Mouse (Mus musculus) lung, postnatal 14 days (tissue): ENCODE measurements around the gene Denr.

Experiments
- DNase-seq: peaks from one replicate; pipeline ENCODE4 v3.0.0; 2021

Denr gene

GRCm38 (mm10) chr5:123973299-123974178 is 66.6 kb downstream of the Denr start, which contains the start of gene Hip1r:
Gene Hip1r (plus strand): TSS chr5:123973628.
- DNase-seq: peak; percentile 86

GRCm38 (mm10) chr5:123974179-123974485 is 67.2 kb downstream of the Denr start:
- DNase-seq: peak; percentile 32

- peak; percentile 35 for DNase-seq
Observed at GRCm38 (mm10) chr5:123974616-123975111, 67.7 kb downstream of the Denr start.

GRCm38 (mm10) chr5:123975668-123976180 is 68.7 kb downstream of the Denr start:
- peak; percentile 62 for DNase-seq

- DNase-seq: no peak
Observed at GRCm38 (mm10) chr5:123977231-123977630, 70.3 kb downstream of the Denr start.

GRCm38 (mm10) chr5:123978131-123978530 is 71.2 kb downstream of the Denr start:
- DNase-seq: no peak
